Mouse (Mus musculus) megakaryocyte, embryonic 14.5 days (primary cell): Measurements from ENCODE around the gene Wasf2.

Source experiments
- FLI1 ChIP-seq: IDR thresholded peaks from 2 replicates; pipeline ENCODE4 v1.6.1; 2012; ENCODE audit warnings: low read length, inconsistent platforms, mixed read lengths
- GATA1 ChIP-seq: IDR thresholded peaks from 3 replicates; pipeline ENCODE4 v1.6.1; 2012; ENCODE audit warnings: mixed read lengths, low read length, inconsistent platforms, borderline replicate concordance

- TF ChIP-seq GATA1 (no peak), FLI1 (no peak)
Measured at GRCm38 (mm10) chr4:133106691-133107090, 23.6 kb upstream of the Wasf2 start.
